Mouse (Mus musculus) hindbrain, postnatal 0 days (tissue): Measurements from ENCODE around the gene Sgtb. TPM values are rescaled to one million over a fixed set of nuclear protein-coding genes. Genes with fewer than 3 reads are reported as not detected.
A peak's percentile ranks its signal among the peaks of the same experiment; 100 is the strongest.

Experiments
- ATAC-seq: fragments of 200-750 bp; cut with Nextera tagmentation; 2 replicates; pipeline ENCODE4 v1.8.0; 2017; ENCODE audit warnings: mild to moderate bottlenecking, moderate TSS enrichment, moderate library complexity
- DNase-seq: peaks from one replicate; pipeline ENCODE4 v3.0.0-alpha.2; 2015; ENCODE audit warnings: low spot score
- H3K27ac ChIP-seq: fragments of 300-500 bp; sonication (generic); 2 replicates; pipeline ENCODE4 v1.5.1; 2014; ENCODE audit warnings: mild to moderate bottlenecking
- H3K27me3 ChIP-seq: fragments of 300-500 bp; sonication (generic); 2 replicates; pipeline ENCODE4 v1.6.1; 2014; ENCODE audit warnings: low read length, mixed read lengths; ENCODE audit not compliant: insufficient read depth
- H3K36me3 ChIP-seq: fragments of 300-500 bp; sonication (generic); 2 replicates; pipeline ENCODE4 v1.6.1; 2014; ENCODE audit warnings: low read length, mixed read lengths; ENCODE audit not compliant: insufficient read depth
- H3K4me1 ChIP-seq: fragments of 300-500 bp; sonication (generic); 2 replicates; pipeline ENCODE4 v1.6.1; 2014; ENCODE audit warnings: antibody characterized with exemption, low read length, mixed read lengths; ENCODE audit not compliant: insufficient read depth
- H3K4me2 ChIP-seq: fragments of 300-500 bp; sonication (generic); 2 replicates; pipeline ENCODE4 v1.6.1; 2014; ENCODE audit warnings: low read depth, mild to moderate bottlenecking, low read length, moderate library complexity, mixed read lengths
- H3K4me3 ChIP-seq: fragments of 300-500 bp; sonication (generic); 2 replicates; pipeline ENCODE4 v1.5.1; 2014; ENCODE audit warnings: low read length
- H3K9ac ChIP-seq: fragments of 300-500 bp; sonication (generic); replicated peaks from 2 replicates; pipeline ENCODE4 v1.6.1; 2014; ENCODE audit warnings: mild to moderate bottlenecking, low read length, moderate library complexity, mixed read lengths
- H3K9me3 ChIP-seq: fragments of 300-500 bp; sonication (generic); 2 replicates; pipeline ENCODE4 v1.6.1; 2016; ENCODE audit warnings: low read length, mixed read lengths
- CTCF ChIP-seq: IDR thresholded peaks from 2 replicates; pipeline ENCODE4 v1.5.1; 2016; ENCODE audit warnings: antibody characterized with exemption, control low read depth, low read depth
- WGBS: fragments of 180-500 bp; shearing (Covaris S2); extraction: QIAGEN DNeasy Blood & Tissue Kit; methylation state at CpG from one replicate; pipeline ENCODE4 v1.1.7; 2014; 5-methylcytosine and 5-hydroxymethylcytosine counted together
- polyA plus RNA-seq: library from polyadenylated mRNA; unstranded; fragments of >200 nt; fragmentation: Nextera tagmentation; extraction: Ambion mirVana; gene quantifications from 2 replicates; pipeline ENCODE4 v1.2.1, GENCODE M21; 2015
- total RNA-seq: library from RNA; depleted of rRNA; stranded (reverse); fragments of >200 nt; gene quantifications from 2 replicates; pipeline ENCODE4 v1.2.3, GENCODE M21; 2014

Sgtb gene
- total and polyA plus RNA-seq, 2 experiments from 2014 or later = 24.3 to 26.8 TPM

DNA sequence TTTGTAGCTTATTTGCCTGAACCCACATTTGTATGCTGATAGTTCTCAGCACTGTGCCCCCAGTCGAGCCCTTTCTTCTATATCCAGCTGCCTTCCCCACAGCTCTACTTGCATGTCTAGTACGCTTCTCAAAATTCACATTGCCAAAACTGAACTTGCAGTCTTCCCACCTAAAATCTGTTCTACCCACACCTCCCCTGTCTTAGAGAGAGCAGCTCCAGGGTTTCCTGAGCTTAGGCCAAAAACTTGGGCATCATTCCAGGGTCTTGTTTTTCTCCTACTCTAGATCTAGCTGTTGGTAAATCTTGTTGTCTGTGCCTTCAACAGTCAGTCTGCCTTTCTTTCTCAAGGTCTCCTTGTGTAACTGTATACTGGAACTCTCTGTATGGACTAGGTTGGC lies 5.3 kb downstream of the Sgtb start:
- H3K9me3 ChIP-seq = no peaks in the 10 kb centered on the region
- H3K27me3 ChIP-seq = no peaks in the 10 kb centered on the region
- peaks cover 6% of the 10 kb centered on the region; the same call in 1 of the 2 replicates for H3K36me3 ChIP-seq
- no peak overlapping the region for H3K27ac ChIP-seq
- ATAC-seq (no peak), DNase-seq (no peak)
- H3K4me3 ChIP-seq = no peak overlapping the region
- no peak overlapping the region for H3K9ac ChIP-seq
- H3K4me2 ChIP-seq = no peak overlapping the region
- 0 out of 2 replicates have a peak, but pooled peaks cover 6% of the 10 kb centered on the region for H3K4me1 ChIP-seq
- WGBS = 93% methylated on average over 2 of the region's 2 CpGs
- no peak for TF ChIP-seq CTCF

DNA sequence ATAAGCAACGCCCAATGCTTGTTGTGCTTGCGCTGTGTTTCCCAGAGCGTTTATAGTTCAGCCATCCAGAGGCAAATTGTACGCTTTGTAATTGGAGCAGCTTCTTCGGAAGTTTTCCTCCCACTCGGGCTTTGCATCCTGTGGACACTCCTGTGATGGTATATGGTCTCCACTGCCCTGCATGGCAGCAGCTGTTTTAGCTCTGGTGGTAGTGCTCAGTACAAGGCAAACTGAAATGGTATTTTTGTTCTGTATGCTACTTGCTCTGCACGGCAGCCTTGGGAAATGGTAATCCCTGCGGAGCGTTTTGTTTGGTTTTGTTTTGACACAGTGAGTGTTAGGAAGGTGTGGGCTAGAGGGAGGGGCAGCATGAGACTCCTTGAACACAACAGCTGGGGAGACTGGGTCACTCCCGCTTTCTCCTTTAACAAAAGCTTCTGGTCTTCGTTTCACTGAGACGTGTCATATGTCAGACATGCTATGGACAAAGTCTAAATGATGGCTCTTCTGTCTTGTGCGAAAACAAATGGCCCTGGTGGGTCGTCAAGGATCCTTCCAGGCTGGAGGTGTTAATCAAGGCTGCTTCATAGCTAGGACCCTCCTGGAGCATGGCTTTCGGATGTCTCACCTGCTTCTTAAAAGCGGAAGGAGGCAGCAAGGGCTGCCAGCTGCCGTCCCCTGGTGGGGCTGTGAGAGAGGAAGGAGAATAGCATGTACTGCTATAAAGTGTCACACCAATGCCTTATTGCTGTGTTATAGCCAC lies 12.7 kb downstream of the Sgtb start:
- Histone ChIP-seq H3K9me3 (no peaks in the 10 kb centered on the region), H3K36me3 (peaks cover 7% of the 10 kb centered on the region; the same call in 1 of the 2 replicates), H3K27me3 (no peaks in the 10 kb centered on the region), H3K9ac (no peak overlapping the region), H3K4me1 (no peaks in the 10 kb centered on the region), H3K4me3 (no peak overlapping the region), H3K27ac (no peak overlapping the region), H3K4me2 (no peak overlapping the region)
- no peak for ATAC-seq
- TF ChIP-seq CTCF = no peak
- WGBS = 63% methylated on average over 17 of the region's 17 CpGs
- no peak for DNase-seq

DNA sequence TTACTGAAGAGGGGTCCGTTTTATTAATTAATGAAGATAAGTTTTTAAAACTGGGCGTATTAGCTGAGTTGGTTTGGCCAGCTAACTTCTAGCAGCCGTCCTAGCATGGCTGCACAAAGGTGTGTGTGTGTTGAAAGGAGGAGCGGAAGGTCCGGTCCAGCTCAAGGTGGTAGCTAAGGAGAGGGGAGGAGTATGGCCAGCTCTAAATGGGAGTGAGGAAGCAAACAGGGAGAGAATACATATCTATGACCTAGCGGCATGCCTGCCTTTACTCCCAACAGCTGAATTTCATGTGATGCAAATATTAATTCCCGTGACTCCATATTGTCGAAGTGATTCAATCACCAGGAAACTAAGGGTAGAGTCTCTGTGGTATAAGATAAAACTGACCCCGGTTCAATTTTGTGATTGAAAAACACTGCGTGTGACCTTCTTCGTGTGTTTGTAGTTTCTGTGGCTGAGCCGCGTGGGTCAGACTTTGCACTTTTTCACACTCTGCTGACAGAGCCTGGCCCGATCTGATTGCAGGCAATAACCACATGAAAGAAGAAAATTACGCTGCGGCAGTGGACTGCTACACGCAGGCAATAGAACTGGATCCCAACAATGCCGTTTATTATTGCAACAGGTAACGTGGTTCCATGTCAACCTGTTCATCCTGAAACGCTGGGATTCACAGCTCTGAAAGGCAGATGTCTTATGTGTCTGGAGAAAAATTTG lies 14.3 kb downstream of the Sgtb start:
- no peak for ATAC-seq
- Histone ChIP-seq H3K27me3 (no peaks in the 10 kb centered on the region), H3K4me3 (no peak overlapping the region), H3K36me3 (peaks cover 8% of the 10 kb centered on the region; the same call in 1 of the 2 replicates), H3K4me2 (no peak overlapping the region), H3K9ac (no peak overlapping the region), H3K4me1 (no peaks in the 10 kb centered on the region), H3K9me3 (no peaks in the 10 kb centered on the region), H3K27ac (no peak overlapping the region)
- no peak for DNase-seq
- WGBS = 92% methylated on average over 20 of the region's 20 CpGs
- TF ChIP-seq CTCF = no peak

DNA sequence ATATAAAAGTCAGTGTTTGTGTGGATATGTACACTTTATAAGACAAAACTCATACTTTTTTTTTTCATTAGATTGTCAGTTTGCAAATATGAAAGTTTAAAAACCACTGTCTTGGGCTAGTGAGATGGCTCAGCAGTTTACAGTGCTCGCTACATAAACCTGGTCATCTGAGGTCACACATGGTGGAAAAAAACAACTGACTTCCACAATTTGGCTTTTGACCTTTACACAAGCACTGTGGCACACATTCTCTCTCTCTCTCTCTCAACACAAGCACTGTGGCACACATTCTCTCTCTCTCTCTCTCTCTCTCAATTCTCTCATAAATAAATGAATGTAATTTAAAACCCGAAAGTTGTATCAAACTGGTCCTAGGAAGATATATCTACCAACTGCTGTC lies 23.0 kb downstream of the Sgtb start:
- H3K4me3 ChIP-seq = no peak overlapping the region
- H3K4me1 ChIP-seq = no peaks in the 10 kb centered on the region
- 85% methylated on average over 2 of the region's 2 CpGs for WGBS
- DNase-seq (no peak), ATAC-seq (no peak)
- H3K27ac ChIP-seq = no peak overlapping the region
- no peak overlapping the region for H3K9ac ChIP-seq
- no peak for TF ChIP-seq CTCF
- no peak overlapping the region for H3K4me2 ChIP-seq
- peaks cover 19% of the 10 kb centered on the region for H3K36me3 ChIP-seq
- H3K9me3 ChIP-seq = no peaks in the 10 kb centered on the region
- H3K27me3 ChIP-seq = no peaks in the 10 kb centered on the region

- peaks cover 10% of the 10 kb centered on the region for H3K36me3 ChIP-seq
- no peak for TF ChIP-seq CTCF
- ATAC-seq = no peak
- H3K9me3 ChIP-seq = no peaks in the 10 kb centered on the region
- no peak overlapping the region for H3K4me3 ChIP-seq
- H3K27me3 ChIP-seq = no peaks in the 10 kb centered on the region
- H3K27ac ChIP-seq = no peak overlapping the region
- H3K4me2 ChIP-seq = no peak overlapping the region
- WGBS = 64% methylated on average over 4 of the region's 4 CpGs
- no peaks in the 10 kb centered on the region for H3K4me1 ChIP-seq
- DNase-seq = no peak
- no peak overlapping the region for H3K9ac ChIP-seq
Measured at GRCm38 (mm10) chr13:104134510-104135085, 25.1 kb downstream of the Sgtb start.

- no peaks in the 10 kb centered on the region for H3K4me1 ChIP-seq
- WGBS = 45% methylated on average over 13 of the region's 13 CpGs
- no peak overlapping the region for H3K4me2 ChIP-seq
- peak; percentile 87 for DNase-seq
- H3K4me3 ChIP-seq = no peak overlapping the region
- peak; percentile 89 for TF ChIP-seq CTCF
- H3K27me3 ChIP-seq = no peaks in the 10 kb centered on the region
- peak; percentile 80 for ATAC-seq
- peaks cover 30% of the 10 kb centered on the region for H3K36me3 ChIP-seq
- no peak overlapping the region for H3K9ac ChIP-seq
- no peak overlapping the region for H3K27ac ChIP-seq
- H3K9me3 ChIP-seq = no peaks in the 10 kb centered on the region
Measured at GRCm38 (mm10) chr13:104139369-104140209, 30.0 kb downstream of the Sgtb start.
